In genomic region chr3:107038661-107039223, GRCm38 (mm10) we compare ENCODE assay signal across 8 mouse cellular contexts. TPM values are rescaled to one million over a fixed set of nuclear protein-coding genes. Genes with fewer than 3 reads are reported as not detected.
A peak's percentile ranks its signal among the peaks of the same experiment; 100 is the strongest.
DNase-seq lines count a peak whose midpoint lies in the region; ATAC-seq and TF ChIP-seq lines count a peak whose summit lies in the region.

No protein-coding gene starts in this region.

- H3K27ac ChIP-seq in forebrain, postnatal 0 days (ENCODE audit: low read depth, low read length), result peak overlapping the region; percentile 70; the same call in 1 of the 2 replicates
- no peak overlapping the region for H3K27ac ChIP-seq in neural tube, embryonic 13.5 days (replicated peaks)

- ATAC-seq in forebrain, postnatal 0 days, result peak; percentile 58
- no peak for ATAC-seq in neural tube, embryonic 13.5 days (ENCODE audit: low read depth)

- H3K27me3 ChIP-seq in forebrain, postnatal 0 days (ENCODE audit: insufficient read depth, low read length), result no peaks in the 10 kb centered on the region
- H3K27me3 ChIP-seq in neural tube, embryonic 13.5 days, result peaks cover 12% of the 10 kb centered on the region

- H3K9ac ChIP-seq in forebrain, postnatal 0 days, result peak overlapping the region; percentile 95
- 0 out of 2 replicates have a peak overlapping the region, but pooled peaks have one; percentile 43 for H3K9ac ChIP-seq in neural tube, embryonic 13.5 days

- WGBS in forebrain, postnatal 0 days, result 9% methylated on average over 10 of the region's 10 CpGs
- 35% methylated on average over 10 of the region's 10 CpGs for WGBS in neural tube, embryonic 13.5 days

- intact Hi-C loops in left cerebral cortex, postnatal 14 days (cut with DNase I), result loop anchor here (5.0 kb wide), 1 partner anchor 294 kb away; the partner anchor contains the start of gene Rbm15

- no peaks in the 10 kb centered on the region for H3K9me3 ChIP-seq in forebrain, postnatal 0 days (ENCODE audit: low read length)
- no peaks in the 10 kb centered on the region for H3K9me3 ChIP-seq in neural tube, embryonic 13.5 days

- H3K4me2 ChIP-seq in forebrain, postnatal 0 days (ENCODE audit: low read depth), result peak overlapping the region; percentile 68
- H3K4me2 ChIP-seq in neural tube, embryonic 13.5 days, result peak overlapping the region; percentile 92

- DNase-seq in A20 (ENCODE audit: low read depth, low spot score), result peak; percentile 63
- DNase-seq in ES-CJ7 (ENCODE audit: low read depth, low spot score), result peak; percentile 6
- peak; percentile 84 for DNase-seq in forebrain, postnatal 0 days
- peak; percentile 74 to 87 for DNase-seq in left cerebral cortex, postnatal 14 days (ENCODE audit: low spot score in 2 of 2)
- no peak for DNase-seq in urinary bladder, adult 2 months (ENCODE audit: low spot score)
- DNase-seq in urinary bladder, postnatal 36 days (ENCODE audit: low spot score in 2 of 2), result no peak
- no peak for DNase-seq in testis, postnatal 10 days (ENCODE audit: low spot score)

- H3K4me1 ChIP-seq in forebrain, postnatal 0 days (ENCODE audit: insufficient read depth), result peaks cover 10% of the 10 kb centered on the region
- H3K4me1 ChIP-seq in neural tube, embryonic 13.5 days (replicated peaks), result peaks cover 43% of the 10 kb centered on the region

- no peaks in the 10 kb centered on the region; the same call in 1 of the 2 replicates for H3K36me3 ChIP-seq in forebrain, postnatal 0 days (ENCODE audit: insufficient read depth)
- no peaks in the 10 kb centered on the region for H3K36me3 ChIP-seq in neural tube, embryonic 13.5 days

- no peak for TF ChIP-seq CTCF in forebrain, postnatal 0 days (IDR thresholded peaks at IDR 0.05; ENCODE audit: low read depth)

- peak overlapping the region; percentile 79 for H3K4me3 ChIP-seq in forebrain, postnatal 0 days (ENCODE audit: low read depth, low read length)
- H3K4me3 ChIP-seq in neural tube, embryonic 13.5 days, result peak overlapping the region; percentile 66

RNA-seq across cellular contexts. Expression of gene Kcna3, which starts 2.8 kb away (rescaled TPM):
- 30.4 and 34.7 TPM in 2 replicates for total RNA-seq in forebrain, postnatal 0 days (2014; rRNA removed)
- polyA plus RNA-seq in forebrain, postnatal 0 days (2015; fragmentation: Nextera tagmentation; extraction: Ambion mirVana), result 8.1 and 13.9 TPM in 2 replicates
- total RNA-seq in left cerebral cortex, postnatal 14 days (2021), result 10 to 100 TPM; 28.5 to 28.6 TPM
- 2.8 and 3.9 TPM in 2 replicates for polyA plus RNA-seq in neural tube, embryonic 13.5 days (2015; fragmentation: Nextera tagmentation; extraction: Ambion mirVana)
- polyA plus RNA-seq in urinary bladder, adult 2 months (2012; rRNA removed), result 0.18 and 0.19 TPM in 2 replicates

Comparison
In these comparisons a context has a peak if more than half of its experiments do, and no peak if none do; other contexts are left out.
1. DNase-seq: peak in A20 (single experiment), ES-CJ7 (single experiment), forebrain, postnatal 0 days (single experiment) and left cerebral cortex, postnatal 14 days (2 of 2); none in urinary bladder, adult 2 months (single experiment), urinary bladder, postnatal 36 days (0 of 2) and testis, postnatal 10 days (single experiment).